Mouse (Mus musculus) v-Abl transformed pro-B cells (cell line): ENCODE results near the gene Fcgr4.
"Not testable (repeated sequence)": the region's sequence is repeated elsewhere in the genome, so short reads cannot be mapped to it uniquely, and the experiment has no call there.

ENCODE experiments used
- in situ Hi-C, 2 experiments: fragments of 400-800 bp; cut with MboI; formaldehyde crosslinking; loops; one replicate each; pipeline ENCODE4 v1.15.1; 2025; ENCODE audit not compliant: unreplicated experiment in 2 of 2

The Fcgr4 gene

DNA sequence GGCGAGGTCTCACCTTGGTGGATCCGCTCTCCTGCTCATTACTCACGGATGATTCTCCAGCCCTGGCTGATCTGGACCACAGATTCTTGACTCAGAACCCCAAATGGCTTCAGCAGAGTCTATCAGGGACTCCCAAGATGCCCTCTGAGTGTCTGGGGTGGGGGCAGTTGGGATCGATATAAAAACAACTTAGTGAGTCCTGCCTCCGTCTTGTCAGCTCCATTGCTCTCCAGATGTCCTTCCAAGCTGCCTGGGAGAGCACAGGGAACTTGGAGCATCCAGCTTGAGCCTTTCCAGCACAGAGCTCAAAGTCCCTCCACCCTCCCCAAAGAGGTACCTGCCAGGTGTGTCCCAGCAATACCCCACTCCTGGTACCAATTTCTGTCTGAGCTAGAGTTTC lies 57.5 kb downstream of the Fcgr4 start:
- in situ Hi-C loops: not testable (repeated sequence)

DNA sequence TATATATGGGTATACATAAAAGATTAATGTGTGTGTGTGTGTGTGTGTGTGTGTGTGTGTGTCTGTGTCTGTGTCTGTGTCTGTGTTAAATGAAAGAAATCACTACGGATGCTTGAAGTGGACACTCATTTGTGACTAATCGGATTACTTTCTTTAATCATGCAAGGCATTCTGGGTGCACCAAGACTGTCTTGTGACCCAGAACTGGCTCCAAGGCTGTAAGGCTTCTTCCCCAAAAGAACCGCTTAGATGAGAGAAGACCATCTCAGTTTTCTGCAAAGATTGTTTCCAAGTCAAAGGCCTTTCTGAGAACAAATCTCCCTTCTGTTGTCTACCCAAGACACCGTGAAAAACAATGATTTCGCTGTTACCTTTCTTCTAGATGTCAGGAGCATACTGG lies 58.5 kb downstream of the Fcgr4 start:
- in situ Hi-C loops: not testable (repeated sequence)

- in situ Hi-C loops: not testable (repeated sequence)
These were observed 59.2 kb downstream of the Fcgr4 start for GRCm38 (mm10) chr1:171077955-171078354.

GRCm38 (mm10) chr1:171078419-171078818 lies 59.7 kb downstream of the Fcgr4 start:
- in situ Hi-C loops: not testable (repeated sequence)

DNA sequence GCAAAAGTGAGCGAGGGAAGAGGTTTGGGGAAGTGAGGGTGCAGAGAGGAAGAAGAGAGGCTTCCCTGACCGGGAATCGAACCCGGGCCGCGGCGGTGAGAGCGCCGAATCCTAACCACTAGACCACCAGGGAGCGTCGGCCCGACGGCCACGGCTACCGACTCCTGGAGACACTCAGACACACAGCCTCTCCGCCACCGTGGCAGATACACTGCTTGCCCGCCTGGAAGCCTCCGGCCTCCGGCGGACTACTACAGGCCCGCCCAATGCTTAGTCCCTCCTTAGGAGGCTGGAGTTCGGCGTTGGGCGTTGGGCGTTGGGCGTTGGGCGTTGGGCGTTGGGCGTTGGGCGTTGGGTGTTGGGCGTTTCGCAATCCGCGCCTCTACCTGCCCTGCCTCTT lies 60.6 kb downstream of the Fcgr4 start:
- in situ Hi-C loops: not testable (repeated sequence)
